Mouse (Mus musculus) heart, postnatal 36 days (tissue): ENCODE measurements around the gene Ddah1. TPM values are rescaled to one million over a fixed set of nuclear protein-coding genes. Genes with fewer than 3 reads are reported as not detected.
A peak's percentile ranks its signal among the peaks of the same experiment; 100 is the strongest.
"Not testable (repeated sequence)": the region's sequence is repeated elsewhere in the genome, so short reads cannot be mapped to it uniquely, and the experiment has no call there.

ENCODE experiments used
- DNase-seq, 2 experiments: peaks; one replicate each; pipeline ENCODE4 v3.0.0; 2021 to 2022
- intact Hi-C: fragments of 180-260 bp; cut with DNase I; formaldehyde crosslinking; loops from one replicate; pipeline ENCODE4 v1.15.1; 2025
- total RNA-seq, 2 experiments: library from RNA; stranded (reverse); gene quantifications; 2 replicates each; pipeline ENCODE4 v1.2.3; 2021

The Ddah1 gene
- total RNA-seq, 2 experiments from 2014 or later = 8.4 to 8.9 TPM

- no peak for DNase-seq
- intact Hi-C loops = loop anchor here (2.0 kb wide), 1 partner anchor 52 kb away; no protein-coding TSS in a partner anchor
Observed at GRCm38 (mm10) chr3:145854427-145854826, 96.0 kb downstream of the Ddah1 start.

GRCm38 (mm10) chr3:145855299-145855698 is 96.8 kb downstream of the Ddah1 start:
- DNase-seq = no peak
- intact Hi-C loops = loop anchor here (2.0 kb wide), 1 partner anchor 52 kb away; no protein-coding TSS in a partner anchor

- no peak for DNase-seq
- intact Hi-C loops = loop anchor here (1.0 kb wide), 1 partner anchor 47 kb away; no protein-coding TSS in a partner anchor
Observed at GRCm38 (mm10) chr3:145858388-145858787, 99.9 kb downstream of the Ddah1 start.

GRCm38 (mm10) chr3:145862521-145862920 is 104.0 kb downstream of the Ddah1 start:
- DNase-seq = no peak
- intact Hi-C loops = no loop called here

- intact Hi-C loops = no loop called here
Observed at GRCm38 (mm10) chr3:145864033-145864712, 105.7 kb downstream of the Ddah1 start.

GRCm38 (mm10) chr3:145864713-145865233 is 106.3 kb downstream of the Ddah1 start:
- DNase-seq = peak; percentile 41 to 42
- intact Hi-C loops = no loop called here

More at GRCm38 (mm10) chr3:145864033-145864712, 105.7 kb downstream of the Ddah1 start:
- no peak for DNase-seq

GRCm38 (mm10) chr3:145872680-145873079 is 114.2 kb downstream of the Ddah1 start:
- intact Hi-C loops = no loop called here
- no peak for DNase-seq

- DNase-seq = no peak
- intact Hi-C loops = no loop called here
Observed at GRCm38 (mm10) chr3:145873271-145873670, 114.8 kb downstream of the Ddah1 start.

- peak; percentile 56 to 64 for DNase-seq
- intact Hi-C loops = no loop called here
Observed at GRCm38 (mm10) chr3:145874126-145874525, 115.7 kb downstream of the Ddah1 start.

- no peak for DNase-seq
- intact Hi-C loops = no loop called here
Observed at GRCm38 (mm10) chr3:145876120-145876519, 117.6 kb downstream of the Ddah1 start.

GRCm38 (mm10) chr3:145878867-145879266 is 120.4 kb downstream of the Ddah1 start:
- intact Hi-C loops, DNase-seq: not testable (repeated sequence)

- intact Hi-C loops = no loop called here
- no peak for DNase-seq
Observed at GRCm38 (mm10) chr3:145880335-145880734, 121.9 kb downstream of the Ddah1 start.

- intact Hi-C loops = no loop called here
- DNase-seq = no peak
Observed at GRCm38 (mm10) chr3:145882076-145882874, 123.8 kb downstream of the Ddah1 start.

GRCm38 (mm10) chr3:145883233-145883632 is 124.8 kb downstream of the Ddah1 start:
- intact Hi-C loops = no loop called here
- DNase-seq = no peak

GRCm38 (mm10) chr3:145885376-145885775 is 126.9 kb downstream of the Ddah1 start:
- no peak for DNase-seq
- intact Hi-C loops = no loop called here

- intact Hi-C loops = no loop called here
- DNase-seq = no peak
Observed at GRCm38 (mm10) chr3:145885851-145886464, 127.5 kb downstream of the Ddah1 start.

GRCm38 (mm10) chr3:145887430-145887971 is 129.0 kb downstream of the Ddah1 start:
- intact Hi-C loops = no loop called here
- DNase-seq = no peak

GRCm38 (mm10) chr3:145890346-145891132 is 132.1 kb downstream of the Ddah1 start:
- intact Hi-C loops = no loop called here
- DNase-seq = no peak

GRCm38 (mm10) chr3:145892451-145892850 is 134.0 kb downstream of the Ddah1 start:
- no peak for DNase-seq
- intact Hi-C loops = no loop called here

GRCm38 (mm10) chr3:145894131-145894530 is 135.7 kb downstream of the Ddah1 start:
- intact Hi-C loops = no loop called here
- no peak for DNase-seq
